Mouse (Mus musculus) hindbrain, embryonic 13.5 days (tissue): Measurements from ENCODE around the gene Fbf1. TPM values are rescaled to one million over a fixed set of nuclear protein-coding genes. Genes with fewer than 3 reads are reported as not detected.

Experiments used
- ATAC-seq: fragments of 200-750 bp; cut with Nextera tagmentation; 2 replicates; pipeline ENCODE4 v1.8.0; 2017; ENCODE audit warnings: moderate TSS enrichment; ENCODE audit not compliant: low FRiP score
- H3K27ac ChIP-seq: fragments of 300-500 bp; sonication (generic); 2 replicates; pipeline ENCODE4 v1.5.1; 2015; ENCODE audit warnings: inconsistent platforms, mild to moderate bottlenecking, moderate library complexity
- H3K27me3 ChIP-seq: fragments of 300-500 bp; sonication (generic); 2 replicates; pipeline ENCODE4 v1.6.1; 2015; ENCODE audit warnings: mild to moderate bottlenecking, inconsistent platforms
- H3K36me3 ChIP-seq: fragments of 300-500 bp; sonication (generic); 2 replicates; pipeline ENCODE4 v1.6.1; 2015; ENCODE audit warnings: mild to moderate bottlenecking, inconsistent platforms
- H3K4me1 ChIP-seq: fragments of 300-500 bp; sonication (generic); replicated peaks from 2 replicates; pipeline ENCODE4 v1.6.1; 2015; ENCODE audit warnings: inconsistent platforms
- H3K4me2 ChIP-seq: fragments of 300-500 bp; sonication (generic); 2 replicates; pipeline ENCODE4 v1.6.1; 2015; ENCODE audit warnings: inconsistent platforms, mild to moderate bottlenecking, moderate library complexity
- H3K4me3 ChIP-seq: fragments of 300-500 bp; sonication (generic); 2 replicates; pipeline ENCODE4 v1.5.1; 2015; ENCODE audit warnings: mild to moderate bottlenecking, inconsistent platforms
- H3K9ac ChIP-seq: fragments of 300-500 bp; sonication (generic); 2 replicates; pipeline ENCODE4 v1.6.1; 2015; ENCODE audit warnings: mild to moderate bottlenecking, inconsistent platforms
- H3K9me3 ChIP-seq: fragments of 300-500 bp; sonication (generic); 2 replicates; pipeline ENCODE4 v1.6.1; 2016; ENCODE audit warnings: inconsistent platforms
- WGBS: fragments of 180-500 bp; shearing (Covaris S2); methylation state at CpG from one replicate; pipeline ENCODE4 v1.1.7; 2015; 5-methylcytosine and 5-hydroxymethylcytosine counted together
- polyA plus RNA-seq: library from polyadenylated mRNA; unstranded; fragments of >200 nt; fragmentation: Nextera tagmentation; extraction: Ambion mirVana; gene quantifications from 2 replicates; pipeline ENCODE4 v1.2.1, GENCODE M21; 2015

Fbf1 gene
- 64.4 and 69.5 TPM in 2 replicates for polyA plus RNA-seq

DNA sequence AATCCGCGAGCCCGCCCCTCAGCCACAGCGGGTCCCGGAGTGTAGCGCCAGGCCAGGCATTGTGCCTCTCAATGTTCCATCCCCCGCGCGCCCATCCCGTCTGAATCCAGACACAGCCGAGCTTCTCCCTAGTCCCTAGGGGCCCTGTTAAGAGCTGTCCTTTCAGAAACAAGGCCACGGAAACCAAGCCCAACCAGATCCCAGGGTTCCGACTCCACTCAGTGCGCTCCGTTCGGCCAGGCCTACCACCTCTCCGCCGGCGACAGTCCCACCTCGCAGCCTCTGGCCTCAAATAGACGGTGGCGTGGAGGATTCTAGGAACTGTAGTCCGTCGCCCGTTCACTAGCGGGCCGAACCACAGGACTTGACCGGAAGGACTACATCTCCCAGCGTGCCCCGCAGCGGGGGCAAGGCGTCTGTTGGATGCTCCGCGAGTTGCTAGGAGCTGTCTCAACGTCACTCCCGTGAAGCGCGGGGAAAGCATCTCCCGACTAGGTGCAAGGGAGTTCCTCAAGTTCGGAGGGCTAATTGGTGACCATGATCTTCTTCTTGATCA is at the start of gene Fbf1:
Gene Fbf1, minus strand, starts transcription at position 283 of the 556 bp plus-strand sequence.
- H3K9me3 ChIP-seq, result no peaks in the 10 kb centered on the region
- peaks cover 35% of the 10 kb centered on the region for H3K4me1 ChIP-seq
- peak within 1 kb of the TSS; percentile 73 for H3K4me3 ChIP-seq
- H3K36me3 ChIP-seq, result peaks cover 47% of the 10 kb centered on the region
- ATAC-seq, result peak; percentile 98
- peak within 1 kb of the TSS; percentile 96 for H3K27ac ChIP-seq
- under 1% methylated on average over 40 of the region's 40 CpGs for WGBS
- peak within 1 kb of the TSS; percentile 77 for H3K4me2 ChIP-seq
- no peaks in the 10 kb centered on the region for H3K27me3 ChIP-seq
- peak within 1 kb of the TSS; percentile 89 for H3K9ac ChIP-seq

DNA sequence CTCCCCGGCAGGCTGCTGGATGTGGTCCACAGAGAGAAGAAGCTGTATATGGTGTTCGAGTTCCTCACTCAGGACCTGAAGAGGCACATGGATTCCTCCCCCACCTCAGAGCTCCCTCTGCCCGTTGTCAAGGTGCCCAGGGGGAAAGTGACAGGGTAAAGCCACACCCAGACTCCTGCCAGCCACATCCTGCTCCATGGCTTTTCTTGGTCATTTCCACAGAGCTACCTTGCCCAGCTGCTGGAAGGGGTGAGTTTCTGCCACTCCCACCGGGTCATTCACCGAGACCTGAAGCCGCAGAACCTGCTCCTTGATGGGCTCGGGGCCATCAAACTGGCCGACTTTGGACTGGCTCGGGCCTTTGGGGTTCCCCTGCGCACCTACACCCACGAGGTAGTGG is 48.6 kb upstream of the Fbf1 start:
- no peak overlapping the region for H3K27ac ChIP-seq
- no peak overlapping the region for H3K4me3 ChIP-seq
- H3K4me2 ChIP-seq, result no peak overlapping the region
- peaks cover 3% of the 10 kb centered on the region; the same call in 1 of the 2 replicates for H3K36me3 ChIP-seq
- H3K9me3 ChIP-seq, result no peaks in the 10 kb centered on the region
- WGBS, result 80% methylated on average over 11 of the region's 11 CpGs
- peaks cover 15% of the 10 kb centered on the region for H3K27me3 ChIP-seq
- H3K4me1 ChIP-seq, result peaks cover 14% of the 10 kb centered on the region
- ATAC-seq, result no peak
- H3K9ac ChIP-seq, result no peak overlapping the region

DNA sequence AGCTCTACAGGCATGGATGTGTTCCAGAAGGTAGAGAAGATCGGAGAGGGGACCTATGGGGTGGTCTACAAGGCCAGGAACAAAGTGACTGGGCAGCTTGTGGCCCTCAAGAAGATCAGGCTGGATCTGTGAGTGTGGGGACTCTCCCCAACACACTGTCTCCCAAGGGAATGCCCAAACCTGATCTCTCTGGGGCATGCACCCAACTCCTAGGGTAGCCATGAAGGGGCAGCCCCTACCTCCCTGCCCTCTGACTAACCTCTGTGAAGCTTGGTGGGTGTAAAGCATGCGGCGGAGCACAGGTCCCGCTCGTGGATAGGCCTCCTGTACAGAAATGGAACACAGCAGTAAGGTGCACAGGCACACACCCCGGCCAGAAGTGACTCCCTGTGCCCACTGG is 48.0 kb upstream of the Fbf1 start:
- Histone ChIP-seq H3K27me3 (peaks cover 9% of the 10 kb centered on the region), H3K4me1 (peaks cover 14% of the 10 kb centered on the region), H3K4me3 (no peak overlapping the region), H3K36me3 (peaks cover 3% of the 10 kb centered on the region; the same call in 1 of the 2 replicates), H3K27ac (no peak overlapping the region), H3K9me3 (no peaks in the 10 kb centered on the region), H3K4me2 (no peak overlapping the region), H3K9ac (no peak overlapping the region)
- WGBS, result 89% methylated on average over 6 of the region's 6 CpGs
- no peak for ATAC-seq

DNA sequence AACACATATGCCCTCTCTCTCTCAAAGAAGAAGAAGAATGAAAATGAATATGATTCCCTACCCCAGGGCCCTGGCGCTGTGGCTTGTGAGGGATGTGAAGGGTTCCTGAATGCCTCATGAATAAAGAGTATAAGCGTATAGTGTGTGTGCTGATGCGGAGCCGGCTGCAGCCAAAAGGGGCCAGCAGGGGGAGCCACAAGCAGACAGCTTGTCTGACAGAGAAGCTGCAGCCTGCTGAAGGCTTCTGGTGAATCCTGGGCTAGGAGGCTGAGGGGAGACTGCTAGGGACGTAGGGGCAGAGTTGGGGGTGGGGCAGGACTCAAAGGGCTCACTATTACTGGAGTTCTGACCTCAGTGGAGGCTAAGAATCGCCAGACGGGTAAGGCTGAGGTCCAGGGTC is 47.2 kb upstream of the Fbf1 start:
- Histone ChIP-seq H3K9me3 (no peaks in the 10 kb centered on the region), H3K36me3 (peaks cover 3% of the 10 kb centered on the region; the same call in 1 of the 2 replicates), H3K27ac (no peak overlapping the region), H3K4me3 (no peak overlapping the region), H3K9ac (no peak overlapping the region), H3K4me2 (no peak overlapping the region), H3K4me1 (peaks cover 14% of the 10 kb centered on the region), H3K27me3 (peaks cover 1% of the 10 kb centered on the region)
- 83% methylated on average over 7 of the region's 7 CpGs for WGBS
- no peak for ATAC-seq

DNA sequence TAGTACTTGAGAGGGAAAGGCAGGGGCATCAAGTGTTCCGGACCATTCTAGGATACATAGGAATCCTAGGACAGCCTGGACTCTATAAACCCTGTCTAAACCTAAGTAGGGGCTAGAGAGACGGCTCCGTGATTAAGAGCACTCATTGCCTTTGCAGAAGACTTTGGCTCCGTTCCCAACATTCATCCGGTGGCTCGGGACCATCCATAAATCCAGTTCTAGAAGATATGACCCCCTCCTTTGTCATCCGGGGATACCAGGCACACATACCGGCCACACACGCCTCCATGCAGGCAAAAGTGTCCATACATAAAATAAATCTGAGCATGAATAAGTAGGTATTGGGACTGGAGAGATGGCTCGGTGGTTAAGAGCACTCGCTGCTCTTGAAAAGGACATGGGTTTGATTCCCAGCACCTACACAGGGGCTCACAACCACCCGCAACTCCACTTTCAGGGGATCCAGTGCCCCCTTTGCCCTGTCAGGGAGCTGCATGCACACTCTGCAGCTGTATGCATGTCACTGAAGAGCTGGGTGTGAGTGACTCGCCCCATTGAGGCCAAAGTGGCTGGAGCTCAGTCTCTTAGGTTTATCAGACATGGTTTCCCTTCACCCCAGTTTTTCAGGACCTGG is 46.0 kb upstream of the Fbf1 start:
- H3K4me2 ChIP-seq, result no peak overlapping the region
- no peak overlapping the region for H3K27ac ChIP-seq
- no peak overlapping the region for H3K4me3 ChIP-seq
- no peaks in the 10 kb centered on the region for H3K27me3 ChIP-seq
- no peak for ATAC-seq
- H3K36me3 ChIP-seq, result peaks cover 8% of the 10 kb centered on the region
- H3K9ac ChIP-seq, result no peak overlapping the region
- no peaks in the 10 kb centered on the region for H3K9me3 ChIP-seq
- WGBS, result 93% methylated on average over 13 of the region's 13 CpGs
- H3K4me1 ChIP-seq, result peaks cover 7% of the 10 kb centered on the region; the same call in 1 of the 2 replicates

DNA sequence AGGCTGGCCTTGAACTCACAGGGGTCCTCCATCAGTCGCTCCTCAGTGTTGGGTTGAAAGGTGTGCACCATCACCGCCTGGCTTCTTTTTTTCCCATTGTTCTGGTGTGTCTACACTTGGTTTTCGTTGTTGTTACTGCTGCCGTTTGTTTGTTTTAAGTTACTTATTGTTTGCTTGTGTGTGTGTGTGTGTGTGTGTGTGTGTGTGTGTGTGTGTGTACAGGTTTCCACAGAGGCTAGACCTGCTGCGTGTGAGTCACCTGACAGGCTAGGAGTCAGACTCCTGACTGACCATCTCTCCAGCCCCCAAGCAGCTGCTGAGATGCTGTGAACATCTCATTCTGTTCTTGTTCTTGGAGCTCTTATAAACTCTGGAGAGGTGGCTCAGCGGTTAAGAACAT is 44.9 kb upstream of the Fbf1 start:
- ATAC-seq, result no peak
- Histone ChIP-seq H3K36me3 (peaks cover 10% of the 10 kb centered on the region), H3K27ac (no peak overlapping the region), H3K9ac (no peak overlapping the region), H3K9me3 (no peaks in the 10 kb centered on the region), H3K4me2 (no peak overlapping the region), H3K4me3 (no peak overlapping the region), H3K4me1 (no peaks in the 10 kb centered on the region), H3K27me3 (no peaks in the 10 kb centered on the region)
- WGBS, result 97% methylated on average over 6 of the region's 6 CpGs

DNA sequence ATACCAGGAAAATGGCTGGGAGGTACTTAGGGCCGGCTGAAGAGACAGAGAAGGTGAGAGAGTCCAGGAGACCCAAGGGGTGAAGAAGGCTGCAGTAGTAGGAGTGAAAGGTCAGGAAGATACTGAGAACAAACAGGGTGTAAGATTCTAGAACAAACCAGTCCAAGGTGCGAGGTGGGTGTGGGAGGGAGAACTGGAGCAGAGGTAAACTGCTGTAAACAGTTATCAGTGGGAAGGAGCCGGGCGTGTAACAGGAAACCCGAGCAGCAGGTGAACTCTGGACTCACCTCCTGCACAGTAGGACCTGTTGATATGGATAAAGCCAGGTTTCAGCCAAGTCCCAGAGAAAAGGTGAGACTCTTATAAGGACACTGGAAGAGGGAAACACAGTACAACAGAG is 42.7 kb upstream of the Fbf1 start:
- Histone ChIP-seq H3K4me2 (no peak overlapping the region), H3K4me1 (no peaks in the 10 kb centered on the region), H3K9me3 (no peaks in the 10 kb centered on the region), H3K4me3 (no peak overlapping the region), H3K9ac (no peak overlapping the region), H3K27ac (no peak overlapping the region), H3K36me3 (peaks cover 29% of the 10 kb centered on the region), H3K27me3 (no peaks in the 10 kb centered on the region)
- 77% methylated on average over 5 of the region's 5 CpGs for WGBS
- no peak for ATAC-seq

DNA sequence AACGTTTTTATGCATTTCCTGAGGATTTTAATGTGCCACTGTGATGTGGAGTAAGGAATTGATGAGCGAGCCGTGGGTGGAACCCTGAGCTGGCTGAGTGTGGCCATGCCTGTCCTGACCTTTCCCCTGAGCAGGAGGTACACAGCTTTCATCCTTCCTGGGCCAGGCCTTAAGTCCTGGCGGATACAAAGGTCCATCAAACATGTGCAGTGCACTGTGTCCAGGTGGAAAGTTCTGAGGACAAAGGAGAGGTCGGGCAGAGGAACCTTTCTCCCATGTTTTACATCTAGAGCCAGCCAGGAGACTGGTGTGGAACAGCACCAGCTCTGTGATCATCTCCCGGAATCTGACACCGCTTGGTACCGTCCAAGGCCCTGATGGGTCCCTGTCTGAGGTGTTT is 41.3 kb upstream of the Fbf1 start:
- Histone ChIP-seq H3K27ac (no peak overlapping the region), H3K4me1 (no peaks in the 10 kb centered on the region), H3K4me3 (no peak overlapping the region), H3K9ac (no peak overlapping the region), H3K36me3 (peaks cover 39% of the 10 kb centered on the region), H3K27me3 (no peaks in the 10 kb centered on the region), H3K9me3 (no peaks in the 10 kb centered on the region), H3K4me2 (no peak overlapping the region)
- 83% methylated on average over 8 of the region's 8 CpGs for WGBS
- no peak for ATAC-seq

DNA sequence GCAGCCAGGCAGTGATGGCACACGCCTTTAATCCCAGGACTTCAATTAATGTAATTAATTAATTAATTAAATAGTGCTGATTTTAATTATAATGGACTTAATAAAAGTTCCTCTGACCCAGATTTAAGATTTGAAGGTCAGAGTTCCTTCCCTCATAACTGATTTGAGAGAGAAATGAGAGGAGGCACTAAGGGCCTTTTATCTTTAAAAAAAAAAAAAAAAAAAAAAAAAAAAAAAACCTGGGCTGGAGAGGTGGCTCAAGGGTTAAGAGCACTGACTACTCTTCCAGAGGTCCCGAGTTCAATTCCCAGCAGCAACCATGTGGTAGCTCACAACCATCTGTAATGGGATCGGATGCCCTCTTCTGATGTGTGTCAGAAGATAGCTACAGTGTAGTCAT is 40.7 kb upstream of the Fbf1 start:
- 94% methylated on average over 3 of the region's 3 CpGs for WGBS
- no peak overlapping the region for H3K9ac ChIP-seq
- H3K9me3 ChIP-seq, result no peaks in the 10 kb centered on the region
- H3K4me1 ChIP-seq, result no peaks in the 10 kb centered on the region
- no peak overlapping the region for H3K27ac ChIP-seq
- H3K27me3 ChIP-seq, result no peaks in the 10 kb centered on the region
- peaks cover 39% of the 10 kb centered on the region for H3K36me3 ChIP-seq
- H3K4me2 ChIP-seq, result no peak overlapping the region
- no peak for ATAC-seq
- H3K4me3 ChIP-seq, result no peak overlapping the region

DNA sequence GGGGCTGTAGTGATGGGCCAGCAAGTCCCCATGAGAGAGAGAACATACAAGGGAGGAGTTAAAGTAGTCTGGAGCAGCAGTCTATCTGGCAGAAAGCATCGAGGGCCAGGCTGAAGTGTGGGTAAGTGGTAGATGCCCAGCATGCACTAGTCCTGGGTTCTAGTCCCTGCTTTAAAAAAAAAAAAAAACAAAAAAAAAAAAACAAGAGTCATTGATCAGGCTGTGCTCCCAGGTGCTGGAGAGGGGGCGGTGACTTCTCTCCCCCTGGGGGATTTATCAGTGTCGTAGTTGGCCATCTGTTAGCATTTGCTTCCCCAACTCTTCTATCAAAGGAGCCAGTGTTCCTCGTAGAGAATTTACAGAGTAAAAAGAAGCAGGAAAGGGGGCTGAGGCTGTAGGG is 38.7 kb upstream of the Fbf1 start:
- H3K9me3 ChIP-seq, result no peaks in the 10 kb centered on the region
- H3K27me3 ChIP-seq, result no peaks in the 10 kb centered on the region

DNA sequence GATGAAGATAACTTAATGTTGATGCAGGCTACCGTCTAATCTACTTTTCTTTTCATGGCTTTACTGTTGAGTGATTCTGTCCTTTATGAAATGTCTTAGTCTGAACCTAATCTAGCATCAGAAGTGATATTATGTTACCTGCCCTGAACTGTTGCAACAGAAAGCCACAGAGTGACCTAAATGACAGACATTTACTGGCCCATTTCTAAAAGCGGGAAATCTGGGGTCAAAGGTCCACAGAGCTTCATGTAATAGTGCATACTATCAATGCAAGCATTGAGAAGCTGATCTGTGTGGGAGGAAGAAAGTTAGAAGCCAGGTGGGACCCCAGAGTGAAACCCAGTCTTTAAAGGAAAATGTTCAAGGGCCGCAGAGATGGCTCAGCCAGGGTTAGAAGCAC is 35.2 kb upstream of the Fbf1 start:
- peaks cover 6% of the 10 kb centered on the region for H3K4me1 ChIP-seq
- no peaks in the 10 kb centered on the region for H3K27me3 ChIP-seq
- H3K4me2 ChIP-seq, result no peak overlapping the region
- WGBS, result 92% methylated on average over 3 of the region's 3 CpGs
- no peak overlapping the region for H3K27ac ChIP-seq
- H3K4me3 ChIP-seq, result no peak overlapping the region
- no peak overlapping the region for H3K9ac ChIP-seq
- H3K9me3 ChIP-seq, result no peaks in the 10 kb centered on the region
- peaks cover 30% of the 10 kb centered on the region for H3K36me3 ChIP-seq
- ATAC-seq, result no peak

More for the DNA sequence above, 38.7 kb upstream of the Fbf1 start:
- H3K9ac ChIP-seq, result no peak overlapping the region
- no peak overlapping the region for H3K4me2 ChIP-seq
- H3K4me1 ChIP-seq, result no peaks in the 10 kb centered on the region
- H3K4me3 ChIP-seq, result no peak overlapping the region
- ATAC-seq, result no peak
- H3K36me3 ChIP-seq, result peaks cover 36% of the 10 kb centered on the region
- 81% methylated on average over 4 of the region's 4 CpGs for WGBS
- H3K27ac ChIP-seq, result no peak overlapping the region

DNA sequence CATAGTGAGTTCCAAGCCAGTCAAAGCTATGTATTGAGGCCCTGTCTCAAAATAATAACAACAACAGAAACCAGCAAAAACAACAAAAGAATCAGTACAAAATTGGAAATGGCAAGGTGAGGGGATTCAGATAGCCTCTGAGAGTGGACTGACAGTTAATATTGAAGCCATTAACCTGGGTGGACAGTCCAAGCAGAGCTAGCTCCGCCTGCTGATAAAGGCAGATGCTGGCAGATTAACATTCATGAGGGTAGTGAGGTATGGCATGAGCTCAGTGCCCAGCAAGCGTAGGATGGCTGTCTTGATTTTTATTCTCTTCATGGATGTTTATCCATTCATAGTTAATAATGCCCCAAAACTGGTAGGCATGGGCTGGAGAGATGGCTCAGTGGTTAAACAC is 33.2 kb upstream of the Fbf1 start:
- H3K4me3 ChIP-seq, result no peak overlapping the region
- H3K4me2 ChIP-seq, result no peak overlapping the region
- H3K27ac ChIP-seq, result no peak overlapping the region
- H3K9me3 ChIP-seq, result no peaks in the 10 kb centered on the region
- H3K36me3 ChIP-seq, result peaks cover 25% of the 10 kb centered on the region
- no peak overlapping the region for H3K9ac ChIP-seq
- peaks cover 21% of the 10 kb centered on the region for H3K4me1 ChIP-seq
- no peak for ATAC-seq
- no peaks in the 10 kb centered on the region for H3K27me3 ChIP-seq
- 95% methylated on average over 2 of the region's 2 CpGs for WGBS
